Mouse (Mus musculus): ENCODE data around the gene Limk2. TPM values are rescaled to one million over a fixed set of nuclear protein-coding genes. Genes with fewer than 3 reads are reported as not detected.

Gene Limk2
- polyA plus RNA-seq, 1 experiment from 2014 or later, result 54.5 TPM

- Histone ChIP-seq H3K27me3 (ENCODE audit: control insufficient read depth, insufficient read depth, low read depth, low read length) (no peaks in the 10 kb centered on the region), H3K9me3 (ENCODE audit: control insufficient read depth, low read length) (no peaks in the 10 kb centered on the region), H3K4me2 (ENCODE audit: low read depth, low read length) (no peak overlapping the region), H3K4me1 (replicated peaks; ENCODE audit: control insufficient read depth, insufficient read depth, low read length) (no peaks in the 10 kb centered on the region), H3K27ac (ENCODE audit: low read length) (no peak overlapping the region), H3K36me3 (ENCODE audit: control insufficient read depth, insufficient read depth, low read length) (no peaks in the 10 kb centered on the region), H3K9ac (ENCODE audit: low read length) (no peak overlapping the region), H3K4me3 (ENCODE audit: low read length) (no peak overlapping the region)
- 93% methylated on average over 2 of the region's 2 CpGs for WGBS
- no peak for ATAC-seq (ENCODE audit: low read depth)
Observed at GRCm38 (mm10) chr11:3443091-3443490, 34.1 kb upstream of the Limk2 start.

- no peak for ATAC-seq (ENCODE audit: low read depth)
- H3K4me1 ChIP-seq (replicated peaks; ENCODE audit: control insufficient read depth, insufficient read depth, low read length), result no peaks in the 10 kb centered on the region
Observed at GRCm38 (mm10) chr11:3442677-3443076, 33.7 kb upstream of the Limk2 start.

GRCm38 (mm10) chr11:3441696-3442443, 32.9 kb upstream of the Limk2 start:
- H3K4me1 ChIP-seq (replicated peaks; ENCODE audit: control insufficient read depth, insufficient read depth, low read length), result no peaks in the 10 kb centered on the region
- peak; percentile 62; the same call in 1 of the 2 replicates for ATAC-seq (ENCODE audit: low read depth)
- H3K4me3 ChIP-seq (ENCODE audit: low read length), result no peak overlapping the region
- H3K36me3 ChIP-seq (ENCODE audit: control insufficient read depth, insufficient read depth, low read length), result no peaks in the 10 kb centered on the region
- no peak overlapping the region for H3K4me2 ChIP-seq (ENCODE audit: low read depth, low read length)
- no peaks in the 10 kb centered on the region for H3K27me3 ChIP-seq (ENCODE audit: control insufficient read depth, insufficient read depth, low read depth, low read length)
- no peaks in the 10 kb centered on the region for H3K9me3 ChIP-seq (ENCODE audit: control insufficient read depth, low read length)
- no peak overlapping the region for H3K27ac ChIP-seq (ENCODE audit: low read length)
- no peak overlapping the region for H3K9ac ChIP-seq (ENCODE audit: low read length)

More at GRCm38 (mm10) chr11:3442677-3443076, 33.7 kb upstream of the Limk2 start:
- no peaks in the 10 kb centered on the region for H3K36me3 ChIP-seq (ENCODE audit: control insufficient read depth, insufficient read depth, low read length)
- H3K4me2 ChIP-seq (ENCODE audit: low read depth, low read length), result no peak overlapping the region
- no peak overlapping the region for H3K4me3 ChIP-seq (ENCODE audit: low read length)
- H3K27ac ChIP-seq (ENCODE audit: low read length), result no peak overlapping the region
- H3K27me3 ChIP-seq (ENCODE audit: control insufficient read depth, insufficient read depth, low read depth, low read length), result no peaks in the 10 kb centered on the region
- H3K9me3 ChIP-seq (ENCODE audit: control insufficient read depth, low read length), result no peaks in the 10 kb centered on the region
- H3K9ac ChIP-seq (ENCODE audit: low read length), result no peak overlapping the region
- WGBS, result 78% methylated on average over 4 of the region's 4 CpGs

- no peak for ATAC-seq (ENCODE audit: low read depth)
- Histone ChIP-seq H3K4me2 (ENCODE audit: low read depth, low read length) (no peak overlapping the region), H3K9ac (ENCODE audit: low read length) (no peak overlapping the region), H3K9me3 (ENCODE audit: control insufficient read depth, low read length) (no peaks in the 10 kb centered on the region), H3K27me3 (ENCODE audit: control insufficient read depth, insufficient read depth, low read depth, low read length) (no peaks in the 10 kb centered on the region), H3K36me3 (ENCODE audit: control insufficient read depth, insufficient read depth, low read length) (no peaks in the 10 kb centered on the region), H3K4me1 (replicated peaks; ENCODE audit: control insufficient read depth, insufficient read depth, low read length) (no peaks in the 10 kb centered on the region), H3K4me3 (ENCODE audit: low read length) (no peak overlapping the region), H3K27ac (ENCODE audit: low read length) (no peak overlapping the region)
- 93% methylated on average over 1 of the region's 1 CpGs for WGBS
Observed at GRCm38 (mm10) chr11:3437621-3438020, 28.6 kb upstream of the Limk2 start.

GRCm38 (mm10) chr11:3433809-3434208, 24.8 kb upstream of the Limk2 start:
- Histone ChIP-seq H3K27me3 (ENCODE audit: control insufficient read depth, insufficient read depth, low read depth, low read length) (no peaks in the 10 kb centered on the region), H3K36me3 (ENCODE audit: control insufficient read depth, insufficient read depth, low read length) (peaks cover 4% of the 10 kb centered on the region), H3K9me3 (ENCODE audit: control insufficient read depth, low read length) (no peaks in the 10 kb centered on the region), H3K9ac (ENCODE audit: low read length) (no peak overlapping the region), H3K4me2 (ENCODE audit: low read depth, low read length) (no peak overlapping the region), H3K4me1 (replicated peaks; ENCODE audit: control insufficient read depth, insufficient read depth, low read length) (no peaks in the 10 kb centered on the region), H3K27ac (ENCODE audit: low read length) (no peak overlapping the region), H3K4me3 (ENCODE audit: low read length) (no peak overlapping the region)
- no peak for ATAC-seq (ENCODE audit: low read depth)
- WGBS, result 88% methylated on average over 4 of the region's 4 CpGs

GRCm38 (mm10) chr11:3431976-3432603, 23.1 kb upstream of the Limk2 start:
- Histone ChIP-seq H3K9ac (ENCODE audit: low read length) (no peak overlapping the region), H3K9me3 (ENCODE audit: control insufficient read depth, low read length) (no peaks in the 10 kb centered on the region), H3K27ac (ENCODE audit: low read length) (no peak overlapping the region), H3K27me3 (ENCODE audit: control insufficient read depth, insufficient read depth, low read depth, low read length) (no peaks in the 10 kb centered on the region), H3K4me1 (replicated peaks; ENCODE audit: control insufficient read depth, insufficient read depth, low read length) (no peaks in the 10 kb centered on the region), H3K36me3 (ENCODE audit: control insufficient read depth, insufficient read depth, low read length) (peaks cover 4% of the 10 kb centered on the region), H3K4me2 (ENCODE audit: low read depth, low read length) (no peak overlapping the region), H3K4me3 (ENCODE audit: low read length) (no peak overlapping the region)
- ATAC-seq (ENCODE audit: low read depth), result no peak
- WGBS, result 86% methylated on average over 6 of the region's 6 CpGs

- Histone ChIP-seq H3K27me3 (ENCODE audit: control insufficient read depth, insufficient read depth, low read depth, low read length) (no peaks in the 10 kb centered on the region), H3K9me3 (ENCODE audit: control insufficient read depth, low read length) (no peaks in the 10 kb centered on the region), H3K4me2 (ENCODE audit: low read depth, low read length) (no peak overlapping the region), H3K27ac (ENCODE audit: low read length) (no peak overlapping the region), H3K4me1 (replicated peaks; ENCODE audit: control insufficient read depth, insufficient read depth, low read length) (no peaks in the 10 kb centered on the region), H3K9ac (ENCODE audit: low read length) (no peak overlapping the region), H3K4me3 (ENCODE audit: low read length) (no peak overlapping the region), H3K36me3 (ENCODE audit: control insufficient read depth, insufficient read depth, low read length) (peaks cover 4% of the 10 kb centered on the region)
- 85% methylated on average over 3 of the region's 3 CpGs for WGBS
- no peak for ATAC-seq (ENCODE audit: low read depth)
Observed at GRCm38 (mm10) chr11:3431515-3431914, 22.5 kb upstream of the Limk2 start.

GRCm38 (mm10) chr11:3428632-3429031, 19.6 kb upstream of the Limk2 start:
- 84% methylated on average over 7 of the region's 7 CpGs for WGBS
- Histone ChIP-seq H3K4me2 (ENCODE audit: low read depth, low read length) (no peak overlapping the region), H3K27ac (ENCODE audit: low read length) (no peak overlapping the region), H3K27me3 (ENCODE audit: control insufficient read depth, insufficient read depth, low read depth, low read length) (no peaks in the 10 kb centered on the region), H3K36me3 (ENCODE audit: control insufficient read depth, insufficient read depth, low read length) (peaks cover 15% of the 10 kb centered on the region), H3K4me1 (replicated peaks; ENCODE audit: control insufficient read depth, insufficient read depth, low read length) (no peaks in the 10 kb centered on the region), H3K4me3 (ENCODE audit: low read length) (no peak overlapping the region), H3K9me3 (ENCODE audit: control insufficient read depth, low read length) (no peaks in the 10 kb centered on the region), H3K9ac (ENCODE audit: low read length) (no peak overlapping the region)
- ATAC-seq (ENCODE audit: low read depth), result no peak

- Histone ChIP-seq H3K27me3 (ENCODE audit: control insufficient read depth, insufficient read depth, low read depth, low read length) (no peaks in the 10 kb centered on the region), H3K27ac (ENCODE audit: low read length) (no peak overlapping the region), H3K9me3 (ENCODE audit: control insufficient read depth, low read length) (no peaks in the 10 kb centered on the region), H3K4me3 (ENCODE audit: low read length) (no peak overlapping the region), H3K4me1 (replicated peaks; ENCODE audit: control insufficient read depth, insufficient read depth, low read length) (no peaks in the 10 kb centered on the region), H3K4me2 (ENCODE audit: low read depth, low read length) (no peak overlapping the region), H3K9ac (ENCODE audit: low read length) (no peak overlapping the region), H3K36me3 (ENCODE audit: control insufficient read depth, insufficient read depth, low read length) (peaks cover 17% of the 10 kb centered on the region)
- ATAC-seq (ENCODE audit: low read depth), result no peak
- 84% methylated on average over 3 of the region's 3 CpGs for WGBS
Observed at GRCm38 (mm10) chr11:3427697-3428230, 18.8 kb upstream of the Limk2 start.
